In genomic region chr5:33707163-33707562, GRCm38 (mm10) we compare ENCODE assay signal across 1 mouse cellular context.
TF ChIP-seq lines count a peak whose summit lies in the region.

No protein-coding gene starts in this region.

TF ChIP-seq in MEL, 35 proteins besides CTCF, POLR2A, EP300 and RAD21 (continued from another document):
- no peak for TF ChIP-seq ELF1 (IDR thresholded peaks at IDR 0.05; ENCODE audit: low read depth, low read length)
- TF ChIP-seq SIN3A (IDR thresholded peaks at IDR 0.05; ENCODE audit: low read length): no peak
- no peak for TF ChIP-seq JUND (IDR thresholded peaks at IDR 0.05; ENCODE audit: low read depth, low read length)
- no peak for TF ChIP-seq GATA1 (IDR thresholded peaks at IDR 0.05; ENCODE audit: low read depth, low read length)
- TF ChIP-seq ZMIZ1 (IDR thresholded peaks at IDR 0.05; ENCODE audit: low read depth, low read length): no peak
- TF ChIP-seq KAT2A (conservative IDR thresholded peaks at IDR 0.05; ENCODE audit: low read depth, low read length): no peak
- no peak for TF ChIP-seq MYB (IDR thresholded peaks at IDR 0.05; ENCODE audit: low read depth, low read length)
- no peak for TF ChIP-seq USF1 (IDR thresholded peaks at IDR 0.05; ENCODE audit: low read depth, low read length)
- no peak for TF ChIP-seq ETS1 (IDR thresholded peaks at IDR 0.05; ENCODE audit: low read depth, low read length)
- TF ChIP-seq TAL1 (IDR thresholded peaks at IDR 0.05; ENCODE audit: low read length): no peak
- no peak for TF ChIP-seq TCF12 (IDR thresholded peaks at IDR 0.05; ENCODE audit: low read depth, low read length)
